ENCODE assay signal across 18 mouse cellular contexts in genomic region chr2:35722821-35723220, GRCm38 (mm10).
DNase-seq lines count a peak whose midpoint lies in the region; TF ChIP-seq lines count a peak whose summit lies in the region.
"Had no signal": no experiment of that assay in that cellular context is flagged by ENCODE, and none has a peak within 500 bp of the region (broad histone marks: within the 10 kb centered on the region; RNA-seq: fewer than 3 reads in every experiment).

No protein-coding gene starts in this region.

- no peaks in the 10 kb centered on the region for H3K79me2 ChIP-seq in heart, adult 2 months (replicated peaks; ENCODE audit: control insufficient read depth, insufficient read depth, low read length)

- no peaks in the 10 kb centered on the region for H3K27me3 ChIP-seq in E14TG2a.4 (ENCODE audit: insufficient read depth, low read length)
- no peaks in the 10 kb centered on the region for H3K27me3 ChIP-seq in heart, adult 2 months (ENCODE audit: control insufficient read depth, insufficient read depth, low read length)
- H3K27me3 ChIP-seq: embryonic facial prominence, embryonic 12.5 days; midbrain, embryonic 15.5 days had no signal

- H3K9me3 ChIP-seq in E14TG2a.4 (ENCODE audit: low read length): no peaks in the 10 kb centered on the region
- H3K9me3 ChIP-seq: embryonic facial prominence, embryonic 12.5 days; G1E; heart, embryonic 10.5 days; midbrain, embryonic 15.5 days had no signal

- TF ChIP-seq EP300 in heart, adult 2 months (IDR thresholded peaks at IDR 0.05; ENCODE audit: insufficient read depth, low read depth, low read length): no peak

- intact Hi-C loops in heart, adult 2 months (cut with DNase I): no loop called here

- H3K4me3 ChIP-seq in layer of hippocampus, adult 2 months: no peak overlapping the region
- H3K4me3 ChIP-seq in E14TG2a.4 (replicated peaks; ENCODE audit: low read length): no peak overlapping the region
- H3K4me3 ChIP-seq in heart, adult 2 months: no peak overlapping the region
- H3K4me3 ChIP-seq: embryonic facial prominence, embryonic 12.5 days; heart, embryonic 10.5 days; midbrain, embryonic 15.5 days had no signal

- H3K4me1 ChIP-seq in E14TG2a.4 (replicated peaks; ENCODE audit: low read depth, low read length): peaks cover 33% of the 10 kb centered on the region
- peaks cover 5% of the 10 kb centered on the region for H3K4me1 ChIP-seq in heart, adult 2 months (ENCODE audit: control insufficient read depth, insufficient read depth, low read length)
- H3K4me1 ChIP-seq: embryonic facial prominence, embryonic 12.5 days; midbrain, embryonic 15.5 days had no signal

- H3K36me3 ChIP-seq in E14TG2a.4 (ENCODE audit: insufficient read depth, low read length): peaks cover 97% of the 10 kb centered on the region
- H3K36me3 ChIP-seq in heart, adult 2 months (ENCODE audit: control insufficient read depth, insufficient read depth, low read length): no peaks in the 10 kb centered on the region
- H3K36me3 ChIP-seq: G1E had no signal

- no peak overlapping the region for H3K9ac ChIP-seq in heart, adult 2 months (ENCODE audit: low read depth, low read length)
- H3K9ac ChIP-seq: embryonic facial prominence, embryonic 12.5 days; forebrain, postnatal 0 days; midbrain, embryonic 15.5 days had no signal

- DNase-seq in layer of hippocampus, adult 2 months (ENCODE audit: low spot score in 2 of 2): no peak
- DNase-seq in layer of hippocampus, adult 11-12 months (ENCODE audit: low spot score): no peak
- peak; percentile 64 for DNase-seq in brain, adult 2 months (ENCODE audit: low read depth, low spot score)
- DNase-seq in cerebellum, postnatal 14 days: peak; percentile 74 to 76
- no peak for DNase-seq in heart, adult 2 months
- no peak for DNase-seq in urinary bladder, postnatal 10 days (ENCODE audit: low spot score)
- DNase-seq: forebrain, postnatal 0 days; heart, postnatal 14 days; kidney, adult 18-20 months; kidney, postnatal 25 days; lung, postnatal 10 days; spleen, adult 18-20 months; thymus, adult 2 months had no signal

- TF ChIP-seq CTCF in layer of hippocampus, adult 2 months (conservative IDR thresholded peaks at IDR 0.05): peak; percentile 35
- 0 out of 2 replicates have a peak, but pooled peaks have one; percentile 2 for TF ChIP-seq CTCF in E14TG2a.4 (conservative IDR thresholded peaks at IDR 0.05; ENCODE audit: low read length)
- no peak for TF ChIP-seq CTCF in heart, adult 2 months (IDR thresholded peaks at IDR 0.05)

- H3K27ac ChIP-seq in layer of hippocampus, adult 2 months: no peak overlapping the region
- H3K27ac ChIP-seq in heart, adult 2 months: no peak overlapping the region
- H3K27ac ChIP-seq: embryonic facial prominence, embryonic 12.5 days; heart, embryonic 10.5 days; midbrain, embryonic 15.5 days had no signal

- TF ChIP-seq POLR2A in heart, adult 2 months (IDR thresholded peaks at IDR 0.05; ENCODE audit: insufficient read depth, low read depth, low read length): no peak

- 91% methylated on average over 9 of the region's 9 CpGs for WGBS in heart, adult 2 months

Comparison
In these comparisons a context has a peak if more than half of its experiments do, and no peak if none do; other contexts are left out.
1. DNase-seq: peak in brain, adult 2 months (single experiment) and cerebellum, postnatal 14 days (2 of 2); none in layer of hippocampus, adult 2 months (0 of 2), layer of hippocampus, adult 11-12 months (single experiment), heart, adult 2 months (0 of 2) and urinary bladder, postnatal 10 days (single experiment).